Mouse (Mus musculus) bone marrow macrophage, adult 2 months (primary cell): ENCODE measurements around the gene Med20.

Experiments
- CTCF ChIP-seq: IDR thresholded peaks from 2 replicates; pipeline ENCODE4 v1.5.1; 2012; ENCODE audit warnings: low read depth, mild to moderate bottlenecking, low read length, moderate library complexity
- POLR2A ChIP-seq: IDR thresholded peaks from 2 replicates; pipeline ENCODE4 v1.6.1; 2012; ENCODE audit warnings: mild to moderate bottlenecking, low read depth, low read length, borderline replicate concordance

- TF ChIP-seq POLR2A (no peak), CTCF (no peak)
These were observed 46.5 kb downstream of the Med20 start for GRCm38 (mm10) chr17:47657901-47658300.
